Mouse (Mus musculus): ENCODE measurements around the gene Fam110a. TPM values are rescaled to one million over a fixed set of nuclear protein-coding genes. Genes with fewer than 3 reads are reported as not detected.

Gene Fam110a
- polyA plus RNA-seq, 1 experiment from 2014 or later = 36.2 TPM

DNA sequence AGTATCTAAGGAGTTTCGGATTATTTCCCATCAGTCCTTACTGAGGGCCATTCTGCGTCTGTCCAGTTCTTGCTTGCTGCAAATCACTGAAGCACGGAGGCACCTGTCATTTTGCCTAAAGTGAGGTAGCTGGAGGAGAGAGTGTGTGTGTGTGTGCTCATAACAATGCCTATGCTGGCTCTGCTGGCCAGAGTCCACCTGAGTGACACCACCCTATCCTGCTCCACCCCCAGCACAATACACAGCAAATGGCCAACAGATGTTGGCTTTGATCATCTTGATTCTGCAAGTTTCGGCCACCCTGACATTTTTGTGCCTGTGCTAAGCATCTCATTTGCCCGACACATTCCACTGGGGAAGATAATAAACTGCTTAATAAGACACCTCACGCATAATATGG lies 1.5 kb downstream of the Fam110a start:
- Histone ChIP-seq H3K27ac (no peak overlapping the region), H3K36me3 (no peaks in the 10 kb centered on the region), H3K9me3 (no peaks in the 10 kb centered on the region), H3K9ac (no peak overlapping the region), H3K4me1 (peaks cover 34% of the 10 kb centered on the region), H3K27me3 (peaks cover 13% of the 10 kb centered on the region), H3K4me2 (replicated peaks) (peak overlapping the region; percentile 60), H3K4me3 (0 out of 2 replicates have a peak overlapping the region, but pooled peaks have one; percentile 74)
- no peak for ATAC-seq (ENCODE audit: insufficient number of reproducible peaks, insufficient read depth, low FRiP score, low TSS enrichment)
- WGBS = 65% methylated on average over 6 of the region's 6 CpGs

DNA sequence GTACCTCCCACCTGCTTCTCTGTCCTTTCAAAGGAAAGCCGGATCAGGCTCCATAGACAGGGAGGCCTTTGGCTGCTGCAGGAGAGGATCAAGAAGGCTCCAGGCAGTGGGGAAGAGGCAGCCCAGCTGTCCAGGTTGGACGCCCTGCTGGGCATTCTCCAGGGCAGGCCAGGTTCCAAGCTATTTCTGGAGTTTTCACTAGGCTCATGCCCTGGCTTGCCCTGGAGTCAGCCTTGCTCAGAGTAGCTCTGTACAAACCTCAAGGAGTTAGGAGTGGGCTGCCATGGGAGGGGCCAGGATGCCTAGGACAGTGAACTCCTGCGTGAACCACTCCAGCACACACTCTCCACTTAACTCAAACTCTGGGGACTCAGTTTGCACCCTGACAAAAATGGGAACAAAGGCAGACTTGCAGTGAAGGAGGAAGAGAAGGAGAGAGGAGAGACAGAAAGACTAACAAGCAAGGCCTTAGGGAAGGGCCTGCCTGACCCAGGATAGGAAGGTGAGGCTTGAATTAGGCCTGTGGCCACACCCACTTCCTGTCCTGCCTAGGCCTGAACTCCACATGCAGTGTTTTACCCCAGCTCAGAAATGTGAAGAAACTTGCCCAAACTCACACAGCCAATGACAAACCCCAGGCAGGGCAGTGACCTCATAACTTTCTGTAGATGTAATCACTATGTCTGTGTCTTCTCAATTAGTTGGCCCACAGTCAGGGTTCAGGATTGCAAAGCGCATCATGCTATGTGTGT lies 2.2 kb downstream of the Fam110a start:
- peak overlapping the region; percentile 1; the same call in 1 of the 2 replicates for H3K9ac ChIP-seq
- no peak overlapping the region for H3K4me2 ChIP-seq (replicated peaks)
- 67% methylated on average over 4 of the region's 4 CpGs for WGBS
- H3K4me1 ChIP-seq = peaks cover 38% of the 10 kb centered on the region
- ATAC-seq (ENCODE audit: insufficient number of reproducible peaks, insufficient read depth, low FRiP score, low TSS enrichment) = no peak
- no peaks in the 10 kb centered on the region for H3K9me3 ChIP-seq
- no peaks in the 10 kb centered on the region for H3K36me3 ChIP-seq
- no peak overlapping the region for H3K4me3 ChIP-seq
- no peak overlapping the region for H3K27ac ChIP-seq
- peaks cover 18% of the 10 kb centered on the region for H3K27me3 ChIP-seq

DNA sequence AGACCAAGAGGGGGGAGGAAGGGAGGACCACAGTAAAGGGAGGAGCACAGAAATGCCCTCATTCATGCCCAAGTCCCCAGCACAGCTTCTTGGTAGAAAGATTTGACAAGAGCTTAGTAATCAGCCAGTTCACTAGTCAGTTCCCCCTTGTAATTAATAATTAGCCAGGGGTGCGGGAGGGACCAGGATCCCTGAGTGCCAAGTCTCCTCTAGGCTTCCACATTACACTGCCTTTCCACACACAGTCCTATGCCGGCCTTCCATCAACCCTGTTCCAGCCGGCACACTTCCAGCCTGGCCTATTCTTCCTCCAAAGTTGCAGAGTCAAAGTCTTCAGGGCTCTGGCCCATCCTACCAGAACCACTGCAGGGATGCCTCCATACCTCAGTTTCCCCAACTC lies 4.0 kb downstream of the Fam110a start:
- 91% methylated on average over 3 of the region's 3 CpGs for WGBS
- no peak for ATAC-seq (ENCODE audit: insufficient number of reproducible peaks, insufficient read depth, low FRiP score, low TSS enrichment)
- H3K4me1 ChIP-seq = peaks cover 47% of the 10 kb centered on the region

DNA sequence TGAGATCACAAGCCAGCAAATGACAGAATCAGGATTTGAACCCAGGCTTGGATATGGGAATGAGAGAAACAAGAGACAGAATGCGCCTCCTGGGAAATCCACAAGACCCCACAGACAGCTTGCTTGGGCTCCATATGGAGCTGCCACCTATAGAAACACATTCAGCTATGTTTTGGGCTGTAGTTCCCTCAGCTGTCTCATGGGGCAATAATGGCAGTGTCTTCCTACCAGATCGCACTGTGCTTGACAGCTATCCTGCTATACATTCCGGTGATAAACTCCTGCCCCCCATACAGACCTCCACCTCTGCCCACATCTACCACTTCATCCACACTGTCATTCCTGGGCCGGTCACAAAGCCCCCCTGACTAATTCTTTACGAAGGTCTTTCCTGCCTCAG lies 4.7 kb downstream of the Fam110a start:
- H3K4me1 ChIP-seq = peaks cover 50% of the 10 kb centered on the region
- peaks cover 30% of the 10 kb centered on the region for H3K27me3 ChIP-seq
- no peak overlapping the region for H3K4me2 ChIP-seq (replicated peaks)
- H3K9me3 ChIP-seq = no peaks in the 10 kb centered on the region
- H3K9ac ChIP-seq = no peak overlapping the region
- no peak overlapping the region for H3K27ac ChIP-seq
- WGBS = 79% methylated on average over 5 of the region's 5 CpGs
- no peak overlapping the region for H3K4me3 ChIP-seq
- no peak for ATAC-seq (ENCODE audit: insufficient number of reproducible peaks, insufficient read depth, low FRiP score, low TSS enrichment)
- no peaks in the 10 kb centered on the region for H3K36me3 ChIP-seq

More for the DNA sequence above, 4.0 kb downstream of the Fam110a start:
- Histone ChIP-seq H3K9ac (no peak overlapping the region), H3K36me3 (no peaks in the 10 kb centered on the region), H3K4me2 (replicated peaks) (no peak overlapping the region), H3K27ac (no peak overlapping the region), H3K9me3 (no peaks in the 10 kb centered on the region), H3K27me3 (peaks cover 30% of the 10 kb centered on the region), H3K4me3 (no peak overlapping the region)

DNA sequence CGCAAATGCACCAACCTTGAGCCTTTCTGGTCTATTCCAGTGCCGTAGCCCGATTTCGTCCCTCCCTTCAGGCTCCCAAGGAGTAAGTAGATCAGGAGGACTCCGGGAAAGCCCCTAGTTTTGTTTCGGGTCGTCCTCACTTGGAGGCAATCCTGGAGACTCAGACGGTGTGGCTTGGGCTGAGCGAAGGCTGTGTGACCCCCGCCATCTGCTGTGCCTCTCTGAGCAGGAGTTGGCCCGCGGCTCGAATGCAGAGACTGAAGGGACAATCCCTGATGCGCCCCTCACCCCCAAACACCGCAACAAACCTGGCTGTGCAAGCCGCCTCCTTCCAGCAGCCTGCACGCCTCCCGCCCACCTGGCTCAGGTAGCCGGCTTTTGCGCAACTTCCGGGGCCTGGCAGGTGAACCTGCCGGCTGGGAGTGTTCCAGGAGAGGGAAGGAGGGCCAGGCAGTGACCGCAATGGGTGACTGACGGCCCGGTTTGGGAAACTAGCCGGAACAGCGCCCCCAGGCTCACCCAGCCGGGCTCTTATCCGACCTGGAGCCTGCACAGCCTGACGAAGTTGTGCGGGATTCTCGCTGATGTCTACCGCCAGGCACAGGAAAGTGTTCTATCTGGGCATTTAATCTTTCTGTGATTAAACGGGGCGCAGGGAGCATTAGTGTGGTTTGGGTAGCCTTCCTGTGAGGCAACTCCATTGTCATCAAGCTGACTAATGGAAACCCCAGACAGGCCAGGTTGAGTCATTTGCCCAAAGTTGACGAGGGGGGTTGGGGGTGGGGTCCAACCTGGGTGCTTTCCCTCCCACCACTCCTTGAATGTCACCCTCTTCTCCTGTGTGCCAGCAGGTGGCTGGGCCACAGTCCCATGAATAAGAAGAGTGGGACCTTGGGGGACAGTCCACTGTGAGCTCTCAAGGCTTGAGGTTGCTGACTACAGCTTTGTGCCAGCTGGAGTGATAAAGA lies 6.1 kb downstream of the Fam110a start:
- 9% methylated on average over 36 of the region's 36 CpGs for WGBS
- H3K9me3 ChIP-seq = no peaks in the 10 kb centered on the region
- peak overlapping the region; percentile 4; the same call in 1 of the 2 replicates for H3K27ac ChIP-seq
- 0 out of 2 replicates have a peak overlapping the region, but pooled peaks have one; percentile 20 for H3K9ac ChIP-seq
- peak overlapping the region; percentile 26 for H3K4me3 ChIP-seq
- ATAC-seq (ENCODE audit: insufficient number of reproducible peaks, insufficient read depth, low FRiP score, low TSS enrichment) = no peak
- H3K27me3 ChIP-seq = peaks cover 30% of the 10 kb centered on the region
- peaks cover 53% of the 10 kb centered on the region for H3K4me1 ChIP-seq
- H3K4me2 ChIP-seq (replicated peaks) = peak overlapping the region; percentile 43
- H3K36me3 ChIP-seq = peaks cover 12% of the 10 kb centered on the region

DNA sequence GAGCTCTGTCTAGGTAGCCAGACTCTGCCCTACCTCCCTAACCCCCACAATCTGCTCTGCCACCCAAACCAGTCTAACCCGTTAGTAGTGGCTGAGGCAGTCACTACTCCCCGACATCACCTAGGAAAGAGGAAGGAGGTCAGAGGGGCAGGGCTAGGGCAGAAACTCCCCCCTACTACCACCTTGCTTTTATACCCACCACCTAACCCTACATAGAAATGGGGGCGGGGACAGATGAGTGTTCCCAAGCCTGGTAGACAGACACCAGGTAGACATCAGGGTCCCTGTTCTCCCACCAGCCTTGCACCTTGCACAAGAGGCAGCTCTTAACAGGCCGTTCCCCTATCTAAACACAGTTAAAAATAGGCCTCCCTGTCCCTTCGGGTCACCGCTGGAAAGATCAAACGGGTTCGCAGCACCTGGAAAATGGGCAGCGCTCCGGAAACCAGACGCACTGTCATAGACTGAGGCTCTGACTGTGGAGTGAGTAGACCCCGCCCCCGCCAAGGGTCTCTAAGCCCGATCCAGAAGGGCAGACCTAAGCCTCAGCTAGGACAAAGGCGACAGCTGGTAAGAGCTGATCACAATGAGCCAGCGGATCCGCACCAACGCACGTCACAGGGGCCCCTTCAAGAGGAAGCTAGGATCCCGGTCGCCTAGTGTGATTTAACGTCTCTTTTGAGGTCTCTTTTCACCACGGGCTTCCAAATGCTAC lies 7.0 kb downstream of the Fam110a start:
- 15% methylated on average over 23 of the region's 23 CpGs for WGBS
- peaks cover 30% of the 10 kb centered on the region for H3K27me3 ChIP-seq
- H3K27ac ChIP-seq = 0 out of 2 replicates have a peak overlapping the region, but pooled peaks have one; percentile 4
- peak overlapping the region; percentile 43 for H3K4me2 ChIP-seq (replicated peaks)
- H3K9ac ChIP-seq = no peak overlapping the region
- H3K36me3 ChIP-seq = peaks cover 16% of the 10 kb centered on the region
- peak overlapping the region; percentile 26 for H3K4me3 ChIP-seq
- H3K9me3 ChIP-seq = no peaks in the 10 kb centered on the region
- ATAC-seq (ENCODE audit: insufficient number of reproducible peaks, insufficient read depth, low FRiP score, low TSS enrichment) = peak; percentile 50; the same call in 1 of the 2 replicates
- peaks cover 49% of the 10 kb centered on the region for H3K4me1 ChIP-seq

DNA sequence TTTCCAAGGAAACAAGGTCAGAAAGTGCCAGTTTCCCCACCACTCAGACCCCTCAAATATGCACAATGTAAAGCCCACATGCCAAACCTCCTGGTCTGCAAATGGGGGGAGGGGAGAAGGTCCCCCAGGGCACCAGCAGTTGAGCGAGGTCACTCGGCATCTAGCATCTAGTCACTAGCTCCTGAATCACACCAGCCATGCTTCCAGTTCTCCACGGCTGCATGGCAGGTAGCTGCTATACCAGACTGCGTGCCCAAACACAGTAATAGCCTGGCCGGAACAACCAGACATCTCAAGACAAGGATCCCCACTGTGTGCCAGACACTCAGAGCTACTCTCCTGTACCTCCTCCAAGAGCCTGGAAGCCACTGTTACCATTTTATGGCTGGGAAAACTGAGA lies 8.3 kb downstream of the Fam110a start:
- peaks cover 30% of the 10 kb centered on the region for H3K27me3 ChIP-seq
- H3K9ac ChIP-seq = no peak overlapping the region
- H3K4me1 ChIP-seq = peaks cover 52% of the 10 kb centered on the region
- H3K4me2 ChIP-seq (replicated peaks) = no peak overlapping the region
- WGBS = 82% methylated on average over 5 of the region's 5 CpGs
- H3K27ac ChIP-seq = no peak overlapping the region; the same call in 1 of the 2 replicates
- no peak for ATAC-seq (ENCODE audit: insufficient number of reproducible peaks, insufficient read depth, low FRiP score, low TSS enrichment)
- H3K9me3 ChIP-seq = no peaks in the 10 kb centered on the region
- peaks cover 16% of the 10 kb centered on the region for H3K36me3 ChIP-seq
- no peak overlapping the region for H3K4me3 ChIP-seq

DNA sequence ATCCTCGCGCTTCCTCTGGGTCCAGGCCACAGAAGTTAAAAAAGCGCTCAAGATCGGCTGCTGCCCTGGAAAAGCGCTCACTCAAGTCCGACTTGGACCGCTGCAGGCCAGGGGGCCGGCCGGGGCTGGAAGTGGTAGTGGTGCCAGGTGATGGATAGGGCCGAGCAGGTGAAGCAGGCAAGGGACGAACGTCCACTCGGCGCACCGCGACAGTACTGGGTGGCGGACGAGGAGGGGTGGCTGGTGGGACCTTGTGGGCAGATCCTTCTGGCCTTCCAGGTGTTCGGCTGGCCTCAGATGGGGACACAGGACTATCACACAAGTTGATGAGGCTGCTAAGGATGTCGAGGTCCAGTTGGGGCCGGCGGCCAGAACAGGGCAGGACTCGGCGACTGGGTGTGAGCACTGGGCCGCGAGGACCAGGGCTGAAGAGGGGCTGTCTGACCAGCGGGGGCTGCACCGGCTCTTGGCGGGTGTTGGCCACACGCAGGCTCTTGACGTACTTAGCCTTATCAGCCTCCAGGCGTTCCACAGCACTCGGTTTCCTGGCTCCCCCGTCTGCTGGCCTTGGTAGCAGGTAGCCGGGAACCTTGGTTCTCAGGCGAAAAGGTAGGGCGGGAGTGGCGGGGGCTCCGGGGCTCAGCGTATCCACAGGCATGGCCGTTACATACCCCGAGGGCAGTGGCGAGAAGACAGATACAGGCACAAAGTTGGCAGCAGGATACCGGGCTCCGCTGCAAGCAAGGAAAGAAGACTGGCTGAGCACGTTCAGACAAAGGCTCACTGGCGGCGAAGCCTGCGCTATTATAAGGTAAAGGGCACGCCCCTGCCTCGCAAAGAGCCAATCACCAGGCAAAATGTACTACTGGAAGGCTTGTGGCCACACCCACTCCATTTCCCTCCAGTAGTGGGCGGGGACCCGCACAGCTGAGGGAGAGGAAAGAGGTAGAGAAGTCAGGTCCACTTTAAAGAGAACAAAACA lies 9.5 kb downstream of the Fam110a start:
- Histone ChIP-seq H3K27me3 (peaks cover 30% of the 10 kb centered on the region), H3K27ac (peak overlapping the region; percentile 72), H3K9ac (peak overlapping the region; percentile 55; the same call in 1 of the 2 replicates), H3K9me3 (no peaks in the 10 kb centered on the region), H3K4me2 (replicated peaks) (peak overlapping the region; percentile 70), H3K4me3 (peak overlapping the region; percentile 40), H3K4me1 (peaks cover 52% of the 10 kb centered on the region), H3K36me3 (peaks cover 16% of the 10 kb centered on the region)
- 45% methylated on average over 53 of the region's 53 CpGs for WGBS
- ATAC-seq (ENCODE audit: insufficient number of reproducible peaks, insufficient read depth, low FRiP score, low TSS enrichment) = peak; percentile 83

DNA sequence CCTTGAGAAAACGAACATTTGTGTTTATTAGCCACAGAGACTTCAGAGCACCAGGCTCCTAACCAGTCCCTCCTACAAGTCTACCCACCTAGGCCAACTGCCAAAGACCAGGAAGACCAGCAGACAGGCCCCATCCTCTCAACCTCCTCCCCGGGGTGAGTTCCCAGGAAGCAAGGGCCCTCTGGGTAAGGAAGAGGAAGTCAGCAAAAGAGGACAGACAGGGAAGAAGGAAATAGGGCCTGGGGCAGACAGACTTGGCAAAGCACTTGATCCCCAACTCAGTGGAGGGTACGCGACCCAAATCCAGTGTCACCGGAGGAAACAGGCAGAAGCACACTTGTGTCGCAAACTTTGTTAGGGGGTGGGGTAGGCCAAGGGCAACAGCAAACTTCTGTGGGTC lies 10.6 kb downstream of the Fam110a start:
- H3K4me2 ChIP-seq (replicated peaks) = peak overlapping the region; percentile 70; the same call in 1 of the 2 replicates
- H3K27me3 ChIP-seq = peaks cover 25% of the 10 kb centered on the region
- H3K27ac ChIP-seq = no peak overlapping the region
- H3K4me3 ChIP-seq = no peak overlapping the region
- no peaks in the 10 kb centered on the region for H3K9me3 ChIP-seq
- ATAC-seq (ENCODE audit: insufficient number of reproducible peaks, insufficient read depth, low FRiP score, low TSS enrichment) = no peak
- 90% methylated on average over 6 of the region's 6 CpGs for WGBS
- no peak overlapping the region for H3K9ac ChIP-seq
- H3K4me1 ChIP-seq = peaks cover 54% of the 10 kb centered on the region
- peaks cover 16% of the 10 kb centered on the region for H3K36me3 ChIP-seq

DNA sequence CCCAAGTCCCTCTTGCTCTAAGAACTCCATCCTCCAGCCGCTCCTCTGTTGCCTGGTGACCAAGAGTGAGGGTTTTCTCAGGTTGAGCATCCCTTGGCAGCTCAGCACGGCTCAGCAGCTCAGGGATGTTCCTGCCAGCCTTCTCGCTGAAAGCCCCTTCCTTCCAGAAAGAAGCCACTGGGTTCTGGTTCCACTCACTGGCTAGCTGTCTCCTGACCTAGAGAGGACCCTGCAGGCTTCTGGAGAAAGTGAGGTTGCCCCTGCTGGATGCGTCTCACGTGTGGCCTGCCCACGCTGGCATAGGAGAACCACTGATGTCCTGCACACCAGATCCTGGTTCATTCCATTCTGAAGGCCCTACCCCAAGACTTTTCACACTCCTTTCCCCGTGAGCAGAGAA lies 11.0 kb downstream of the Fam110a start:
- H3K9ac ChIP-seq = no peak overlapping the region
- no peak for ATAC-seq (ENCODE audit: insufficient number of reproducible peaks, insufficient read depth, low FRiP score, low TSS enrichment)
- peaks cover 21% of the 10 kb centered on the region for H3K27me3 ChIP-seq
- no peak overlapping the region for H3K4me3 ChIP-seq
- no peaks in the 10 kb centered on the region for H3K9me3 ChIP-seq
- WGBS = 89% methylated on average over 7 of the region's 7 CpGs
- no peak overlapping the region for H3K27ac ChIP-seq
- 0 out of 2 replicates have a peak overlapping the region, but pooled peaks have one; percentile 1 for H3K4me2 ChIP-seq (replicated peaks)
- H3K36me3 ChIP-seq = peaks cover 16% of the 10 kb centered on the region
- H3K4me1 ChIP-seq = peaks cover 55% of the 10 kb centered on the region

All from embryonic facial prominence, embryonic 12.5 days (tissue).